Mouse (Mus musculus) kidney, embryonic 16.5 days (tissue): Measurements from ENCODE around the gene Edar. TPM values are rescaled to one million over a fixed set of nuclear protein-coding genes. Genes with fewer than 3 reads are reported as not detected.

Experiments
- ATAC-seq: fragments of 200-750 bp; cut with Nextera tagmentation; 2 replicates; pipeline ENCODE4 v1.8.0; 2017; ENCODE audit warnings: moderate TSS enrichment; ENCODE audit not compliant: low FRiP score, low TSS enrichment
- H3K27ac ChIP-seq: fragments of 300-500 bp; sonication (generic); 2 replicates; pipeline ENCODE4 v1.5.1; 2014; ENCODE audit warnings: low read length
- H3K27me3 ChIP-seq: fragments of 300-500 bp; sonication (generic); 2 replicates; pipeline ENCODE4 v1.6.1; 2014; ENCODE audit warnings: low read length, control low read depth, mixed read lengths; ENCODE audit not compliant: insufficient read depth
- H3K36me3 ChIP-seq: fragments of 300-500 bp; sonication (generic); 2 replicates; pipeline ENCODE4 v1.6.1; 2014; ENCODE audit warnings: low read length, control low read depth, mixed read lengths; ENCODE audit not compliant: insufficient read depth
- H3K4me1 ChIP-seq: fragments of 300-500 bp; sonication (generic); 2 replicates; pipeline ENCODE4 v1.6.1; 2014; ENCODE audit warnings: low read length, control low read depth, mixed read lengths; ENCODE audit not compliant: insufficient read depth
- H3K4me2 ChIP-seq: fragments of 300-500 bp; sonication (generic); replicated peaks from 2 replicates; pipeline ENCODE4 v1.6.1; 2014; ENCODE audit warnings: low read depth, low read length
- H3K4me3 ChIP-seq: fragments of 300-500 bp; sonication (generic); 2 replicates; pipeline ENCODE4 v1.5.1; 2014; ENCODE audit warnings: mild to moderate bottlenecking, low read length
- H3K9ac ChIP-seq: fragments of 300-500 bp; sonication (generic); replicated peaks from 2 replicates; pipeline ENCODE4 v1.6.1; 2014; ENCODE audit warnings: low read length
- H3K9me3 ChIP-seq: fragments of 300-500 bp; sonication (generic); 2 replicates; pipeline ENCODE4 v1.6.1; 2016; ENCODE audit warnings: low read length, control low read depth
- WGBS: fragments of 180-500 bp; shearing (Covaris S2); extraction: QIAGEN DNeasy Blood & Tissue Kit; methylation state at CpG from one replicate; pipeline ENCODE4 v1.1.7; 2014; 5-methylcytosine and 5-hydroxymethylcytosine counted together
- polyA plus RNA-seq: library from polyadenylated mRNA; unstranded; fragments of >200 nt; fragmentation: Nextera tagmentation; extraction: Ambion mirVana; gene quantifications from 2 replicates; pipeline ENCODE4 v1.2.1, GENCODE M21; 2015

Gene Edar
- polyA plus RNA-seq, 1 experiment from 2014 or later = 0.40 TPM

DNA sequence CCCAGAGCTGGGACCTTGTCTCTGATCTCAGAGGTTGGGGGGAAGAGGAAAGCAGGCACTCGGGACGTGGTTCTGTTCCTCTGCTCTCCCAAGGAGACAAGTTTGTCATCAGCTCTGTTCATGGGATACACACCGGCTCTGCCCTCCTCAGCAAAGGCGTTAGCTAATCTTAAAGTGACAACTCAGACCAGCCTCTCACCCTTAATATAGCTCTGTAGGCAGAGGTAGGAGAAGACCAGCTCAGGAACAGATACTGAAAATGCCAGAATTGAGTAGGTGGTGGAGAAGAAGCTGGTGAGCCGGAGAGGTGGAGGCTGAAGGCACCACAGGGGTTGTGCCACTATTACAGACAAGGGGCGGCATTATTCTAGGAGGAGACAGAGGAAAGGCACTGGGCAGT is 3.8 kb upstream of the Edar start:
- H3K4me3 ChIP-seq = no peak overlapping the region
- H3K27me3 ChIP-seq = no peaks in the 10 kb centered on the region
- 85% methylated on average over 6 of the region's 6 CpGs for WGBS
- no peak for ATAC-seq
- H3K9ac ChIP-seq = no peak overlapping the region
- no peaks in the 10 kb centered on the region for H3K9me3 ChIP-seq
- no peak overlapping the region for H3K4me2 ChIP-seq
- H3K4me1 ChIP-seq = no peaks in the 10 kb centered on the region
- H3K36me3 ChIP-seq = no peaks in the 10 kb centered on the region
- no peak overlapping the region for H3K27ac ChIP-seq

DNA sequence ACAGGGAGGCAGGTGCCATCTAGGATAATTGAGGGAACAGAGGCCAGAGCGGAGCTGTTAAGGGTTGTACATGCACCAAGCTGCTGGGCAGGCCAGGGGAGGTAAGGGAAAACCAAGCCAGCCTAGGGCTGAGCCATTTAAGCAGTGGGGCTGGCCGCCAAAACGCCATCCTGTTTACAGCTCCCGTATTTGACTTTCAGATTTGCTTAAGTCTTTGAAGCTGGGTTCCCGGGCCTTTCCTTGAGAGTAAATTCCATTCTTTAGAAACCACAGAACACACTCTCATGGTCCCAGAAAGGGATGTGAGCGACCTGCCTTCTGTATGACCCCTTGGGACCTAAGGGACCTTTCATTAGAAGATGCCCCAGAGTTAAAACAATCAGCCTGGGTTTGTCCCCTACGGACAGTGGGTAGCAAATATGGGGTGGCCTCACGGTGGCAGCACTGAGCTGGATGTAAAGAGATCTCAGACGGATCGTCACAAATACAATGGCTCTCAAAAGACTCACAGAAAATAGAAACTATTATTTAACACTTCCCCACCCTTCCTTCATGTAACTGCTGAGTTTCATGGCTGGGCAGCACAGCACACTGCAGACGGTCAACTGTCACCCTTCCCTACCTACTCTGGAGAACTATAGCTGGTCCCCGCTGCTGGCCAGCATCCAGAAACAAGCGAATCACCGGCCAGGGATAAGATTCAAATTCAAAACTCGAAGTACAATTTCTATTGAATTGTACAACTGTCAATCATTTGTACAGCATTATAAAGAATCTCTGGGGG is 2.0 kb downstream of the Edar start:
- no peaks in the 10 kb centered on the region for H3K9me3 ChIP-seq
- no peaks in the 10 kb centered on the region for H3K27me3 ChIP-seq
- H3K4me1 ChIP-seq = no peaks in the 10 kb centered on the region
- H3K4me3 ChIP-seq = no peak overlapping the region
- no peak overlapping the region for H3K9ac ChIP-seq
- H3K27ac ChIP-seq = no peak overlapping the region
- ATAC-seq = peak; percentile 58; the same call in 1 of the 2 replicates
- 30% methylated on average over 15 of the region's 15 CpGs for WGBS
- no peaks in the 10 kb centered on the region for H3K36me3 ChIP-seq
- H3K4me2 ChIP-seq = peak overlapping the region; percentile 17; the same call in 1 of the 2 replicates

DNA sequence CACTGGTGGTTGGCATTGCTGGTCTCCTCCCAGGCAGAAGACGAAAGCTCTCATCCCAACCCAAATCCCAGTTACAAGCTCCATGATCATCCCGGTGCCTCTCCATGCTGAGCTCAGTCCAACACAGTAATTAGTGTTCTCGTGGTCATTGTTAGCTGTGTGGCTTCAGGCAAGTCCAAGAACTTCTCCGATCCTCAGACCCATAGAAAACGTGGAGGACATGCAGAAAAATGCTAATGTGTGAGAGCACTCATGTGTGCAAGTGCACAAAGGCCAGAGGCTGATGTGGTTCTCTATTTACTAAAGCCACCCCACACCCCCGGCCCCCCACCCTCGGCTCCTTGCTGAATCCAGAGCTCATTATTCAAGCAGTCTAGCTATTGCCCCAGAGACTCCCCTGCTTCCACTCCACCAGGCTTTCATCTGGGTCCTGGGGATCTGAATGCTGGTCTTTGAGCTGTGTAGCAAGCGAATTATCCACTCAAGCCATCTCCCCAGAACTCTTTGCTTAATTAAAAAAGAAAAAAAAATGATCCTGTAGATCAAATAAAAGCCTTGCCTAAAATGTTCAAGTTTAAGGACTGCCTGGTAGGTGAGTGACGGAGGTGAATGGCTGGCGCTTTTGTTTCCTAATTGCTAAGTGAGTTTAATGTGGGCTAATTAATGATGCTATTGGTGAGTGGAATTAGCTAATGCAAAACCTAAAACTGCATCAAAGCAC is 2.7 kb downstream of the Edar start:
- H3K4me2 ChIP-seq = no peak overlapping the region

DNA sequence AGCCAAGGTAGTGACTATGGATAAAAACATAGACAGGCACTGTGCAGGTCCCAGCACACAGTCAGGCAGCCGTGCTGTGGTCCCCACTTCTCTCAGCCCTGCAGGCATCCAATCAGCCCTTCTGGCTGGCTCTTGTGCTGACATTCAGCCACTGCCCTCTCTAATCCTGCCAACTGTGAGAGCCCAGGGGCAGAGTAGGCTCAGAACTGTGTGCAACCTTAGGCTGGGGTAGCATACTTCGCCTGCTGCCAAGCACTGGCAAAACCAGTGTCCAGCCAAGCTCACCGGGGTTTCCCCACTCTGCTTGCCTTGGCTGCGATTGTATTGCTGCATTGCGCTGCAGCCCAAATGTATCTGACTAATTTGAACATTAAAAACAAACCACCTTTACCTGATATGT is 11.6 kb downstream of the Edar start:
- Histone ChIP-seq H3K4me1 (no peaks in the 10 kb centered on the region), H3K9me3 (no peaks in the 10 kb centered on the region), H3K27me3 (no peaks in the 10 kb centered on the region), H3K36me3 (no peaks in the 10 kb centered on the region), H3K9ac (no peak overlapping the region), H3K4me3 (no peak overlapping the region), H3K4me2 (no peak overlapping the region), H3K27ac (no peak overlapping the region)
- WGBS = 82% methylated on average over 5 of the region's 5 CpGs
- no peak for ATAC-seq

More for the DNA sequence above, 2.7 kb downstream of the Edar start:
- no peaks in the 10 kb centered on the region for H3K9me3 ChIP-seq
- ATAC-seq = no peak
- H3K4me1 ChIP-seq = no peaks in the 10 kb centered on the region
- no peak overlapping the region for H3K27ac ChIP-seq
- no peaks in the 10 kb centered on the region for H3K27me3 ChIP-seq
- no peak overlapping the region for H3K9ac ChIP-seq
- H3K4me3 ChIP-seq = no peak overlapping the region
- H3K36me3 ChIP-seq = no peaks in the 10 kb centered on the region
- 54% methylated on average over 10 of the region's 10 CpGs for WGBS

DNA sequence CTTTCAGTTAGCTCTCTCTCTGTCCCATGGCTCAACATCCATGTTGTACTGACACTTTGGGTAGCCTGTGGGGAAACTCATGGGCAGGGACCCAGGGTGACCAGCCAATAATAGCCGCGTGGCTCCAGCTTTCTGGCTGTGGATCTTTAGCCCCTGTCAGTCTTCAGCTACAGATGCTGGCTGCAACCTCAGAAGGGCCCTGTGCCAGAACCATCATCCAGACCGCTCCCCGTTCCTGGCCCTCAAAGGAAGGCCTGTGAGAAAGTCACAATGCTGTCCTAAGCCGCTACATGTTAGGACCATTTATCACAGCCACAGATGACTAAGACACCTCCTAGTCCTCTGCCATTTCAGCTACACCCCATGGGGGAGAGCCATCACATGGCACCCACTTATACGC is 12.0 kb downstream of the Edar start:
- 79% methylated on average over 6 of the region's 6 CpGs for WGBS
- no peak for ATAC-seq

DNA sequence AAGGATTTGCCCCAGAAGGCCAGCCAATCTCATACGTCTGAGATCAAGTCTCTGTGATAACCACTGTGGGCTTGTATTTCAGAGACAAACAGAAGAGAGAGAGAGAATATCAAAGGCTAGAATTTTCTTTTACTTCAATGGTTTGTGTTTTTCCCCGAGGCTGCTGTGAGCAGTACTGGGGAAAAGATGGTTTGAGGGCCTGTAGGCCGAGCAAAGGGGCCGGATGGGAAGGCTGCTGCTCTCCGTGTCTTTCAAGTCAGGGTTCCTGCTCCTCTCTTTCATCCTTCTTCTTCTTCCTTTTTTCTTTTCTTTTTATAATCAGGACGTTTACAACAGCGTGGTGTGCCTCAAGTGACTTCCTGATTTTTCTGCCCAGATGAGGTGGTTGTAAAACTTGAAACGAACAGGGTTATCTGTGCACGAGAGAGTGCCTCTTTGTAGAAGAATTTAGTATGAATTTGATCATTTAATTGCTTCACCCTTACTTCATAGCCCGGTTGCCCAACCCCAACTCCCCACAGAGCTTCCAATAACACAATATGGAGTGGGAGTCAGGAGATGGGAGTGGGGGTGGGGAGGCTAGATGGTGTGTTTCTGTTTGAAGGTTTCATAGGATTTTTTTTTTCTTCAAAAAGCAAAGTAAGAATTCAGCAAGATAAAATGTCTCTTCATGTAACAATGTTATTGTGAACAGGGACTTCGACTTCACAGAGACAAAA is 16.0 kb downstream of the Edar start:
- 0 out of 2 replicates have a peak, but pooled peaks cover 3% of the 10 kb centered on the region for H3K4me1 ChIP-seq
- no peak for ATAC-seq
- no peaks in the 10 kb centered on the region for H3K27me3 ChIP-seq
- H3K36me3 ChIP-seq = no peaks in the 10 kb centered on the region
- H3K9me3 ChIP-seq = no peaks in the 10 kb centered on the region
- no peak overlapping the region for H3K4me3 ChIP-seq
- no peak overlapping the region for H3K9ac ChIP-seq
- no peak overlapping the region for H3K27ac ChIP-seq
- 32% methylated on average over 11 of the region's 11 CpGs for WGBS
- H3K4me2 ChIP-seq = no peak overlapping the region

More for the DNA sequence above, 12.0 kb downstream of the Edar start:
- no peaks in the 10 kb centered on the region for H3K9me3 ChIP-seq
- no peaks in the 10 kb centered on the region for H3K4me1 ChIP-seq
- no peaks in the 10 kb centered on the region for H3K27me3 ChIP-seq
- no peak overlapping the region for H3K27ac ChIP-seq
- no peak overlapping the region for H3K9ac ChIP-seq
- H3K36me3 ChIP-seq = no peaks in the 10 kb centered on the region
- no peak overlapping the region for H3K4me2 ChIP-seq
- no peak overlapping the region for H3K4me3 ChIP-seq

DNA sequence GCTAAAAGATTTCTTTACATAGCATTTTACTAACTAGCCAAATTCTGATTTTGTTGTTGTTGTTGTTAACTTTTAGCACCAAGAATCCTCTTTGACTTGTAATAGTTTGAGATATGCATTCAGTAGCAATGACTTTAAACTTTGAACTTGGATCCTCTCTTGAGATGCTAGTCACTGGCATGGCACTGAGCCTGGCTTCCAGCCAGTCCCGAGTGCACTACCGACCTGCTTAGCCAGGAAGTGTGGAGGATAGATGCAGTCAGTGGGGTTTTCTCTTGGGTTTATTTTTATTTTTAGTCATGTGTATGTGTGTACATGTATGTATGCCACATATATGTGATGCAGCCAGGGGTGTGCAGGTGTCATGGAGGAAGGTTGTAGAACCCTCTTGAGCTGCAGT is 17.7 kb downstream of the Edar start:
- Histone ChIP-seq H3K9ac (no peak overlapping the region), H3K4me1 (peaks cover 7% of the 10 kb centered on the region), H3K4me3 (no peak overlapping the region), H3K9me3 (no peaks in the 10 kb centered on the region), H3K36me3 (no peaks in the 10 kb centered on the region), H3K27ac (no peak overlapping the region), H3K4me2 (no peak overlapping the region), H3K27me3 (no peaks in the 10 kb centered on the region)
- no peak for ATAC-seq
- WGBS = 60% methylated on average over 2 of the region's 2 CpGs

DNA sequence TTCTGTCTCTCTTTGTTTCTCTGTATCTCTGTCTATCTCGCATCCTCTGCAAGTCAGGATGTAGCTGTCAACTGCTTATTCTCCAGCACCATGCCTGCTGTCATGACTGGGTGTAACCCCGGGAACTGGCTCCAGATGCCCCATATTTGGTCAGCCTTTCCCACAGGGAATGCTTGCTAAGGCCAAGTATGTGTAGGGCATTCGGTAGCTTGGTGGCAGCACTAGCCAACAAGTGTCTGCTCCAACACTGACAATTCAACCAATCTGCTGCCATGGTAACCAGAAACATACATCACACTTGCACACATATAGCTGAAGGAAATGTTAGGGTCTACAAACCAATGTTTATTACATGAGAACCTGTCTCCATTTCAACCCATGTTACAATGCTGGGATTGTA is 21.8 kb downstream of the Edar start:
- Histone ChIP-seq H3K36me3 (no peaks in the 10 kb centered on the region), H3K4me3 (no peak overlapping the region), H3K27ac (no peak overlapping the region), H3K4me1 (peaks cover 24% of the 10 kb centered on the region), H3K9me3 (0 out of 2 replicates have a peak, but pooled peaks cover 3% of the 10 kb centered on the region), H3K27me3 (no peaks in the 10 kb centered on the region), H3K9ac (no peak overlapping the region), H3K4me2 (no peak overlapping the region)
- WGBS = 90% methylated on average over 3 of the region's 3 CpGs
- no peak for ATAC-seq

DNA sequence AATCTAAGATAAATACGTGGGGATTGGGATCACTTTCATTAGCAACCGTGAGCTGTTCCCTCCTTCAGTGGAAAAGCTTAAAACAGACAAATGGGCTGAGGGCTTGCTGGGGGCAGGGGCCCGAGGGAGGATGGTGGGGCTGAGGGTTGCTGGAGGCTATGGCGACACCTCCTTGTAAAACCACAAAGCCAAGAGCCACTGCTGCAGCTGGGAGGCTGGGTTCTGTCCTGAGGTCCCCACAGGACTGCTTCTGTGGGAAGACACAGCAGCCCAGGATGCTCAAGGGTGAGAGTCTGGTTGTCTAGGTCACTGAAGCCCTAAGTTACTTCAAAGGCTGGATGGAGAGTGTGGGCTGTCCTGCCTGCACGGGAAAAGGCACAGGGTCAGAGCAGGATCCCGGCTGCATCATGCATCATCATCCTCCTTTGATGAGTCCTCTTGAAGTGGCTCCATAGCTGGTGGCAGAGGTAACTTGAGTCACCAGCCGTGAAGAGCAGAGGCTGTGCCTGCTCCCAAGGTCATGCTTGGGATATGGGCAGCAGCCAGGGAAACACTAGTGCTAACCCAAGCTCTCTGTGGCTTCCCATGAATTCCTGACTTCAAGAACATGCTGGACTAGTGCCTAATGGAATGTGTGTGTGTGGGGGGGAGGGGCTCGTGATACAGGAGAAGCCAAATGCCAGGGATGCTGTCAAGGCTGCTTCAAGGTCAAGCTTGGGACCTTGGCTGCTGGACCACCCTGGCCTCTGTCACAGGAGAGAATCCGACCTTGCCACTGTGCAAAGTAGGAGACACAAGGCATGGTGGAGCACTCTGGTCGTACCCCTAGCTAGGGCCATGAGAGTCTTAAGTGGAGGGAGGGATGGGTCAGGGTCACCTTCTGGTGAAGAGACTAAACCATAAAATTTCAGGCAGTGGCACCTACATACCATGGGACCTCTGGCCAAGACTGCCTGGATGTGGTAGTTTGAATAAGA is 22.7 kb downstream of the Edar start:
- ATAC-seq = peak; percentile 64
- WGBS = 12% methylated on average over 10 of the region's 10 CpGs
- Histone ChIP-seq H3K27me3 (no peaks in the 10 kb centered on the region), H3K4me1 (peaks cover 21% of the 10 kb centered on the region), H3K4me2 (peak overlapping the region; percentile 45), H3K9me3 (0 out of 2 replicates have a peak, but pooled peaks cover 3% of the 10 kb centered on the region), H3K4me3 (no peak overlapping the region), H3K9ac (peak overlapping the region; percentile 48; the same call in 1 of the 2 replicates), H3K36me3 (no peaks in the 10 kb centered on the region), H3K27ac (0 out of 2 replicates have a peak overlapping the region, but pooled peaks have one; percentile 53)
